ENCODE assay signal across 8 mouse cellular contexts in genomic region chr1:79760656-79761055, GRCm38 (mm10). TPM values are rescaled to one million over a fixed set of nuclear protein-coding genes. Genes with fewer than 3 reads are reported as not detected.
DNase-seq lines count a peak whose midpoint lies in the region; ATAC-seq and TF ChIP-seq lines count a peak whose summit lies in the region.

No protein-coding gene starts in this region.

- ATAC-seq in heart, embryonic 13.5 days (ENCODE audit: extremely low read depth, insufficient number of reproducible peaks, low FRiP score, low TSS enrichment) = no peak
- ATAC-seq in midbrain, embryonic 16.5 days = peak; percentile 33

- 18% methylated on average over 11 of the region's 11 CpGs for WGBS in spleen, adult 2 months
- WGBS in heart, embryonic 13.5 days = 9% methylated on average over 11 of the region's 11 CpGs
- 13% methylated on average over 11 of the region's 11 CpGs for WGBS in midbrain, embryonic 16.5 days

- peak overlapping the region; percentile 96 for H3K4me3 ChIP-seq in spleen, adult 2 months (ENCODE audit: extremely low read depth, insufficient read depth, insufficient read length)
- H3K4me3 ChIP-seq in heart, embryonic 13.5 days = peak overlapping the region; percentile 93
- peak overlapping the region; percentile 84 for H3K4me3 ChIP-seq in midbrain, embryonic 16.5 days (ENCODE audit: low read depth, low read length)

- no peak for DNase-seq in spleen, adult 2 months (ENCODE audit: low read depth in 1 of 2, low spot score in 2 of 2)
- DNase-seq in spleen, adult 12 weeks (ENCODE audit: low spot score) = no peak
- DNase-seq in cerebellum, adult 18-20 months = peak; percentile 34 to 44
- DNase-seq in kidney, postnatal 25 days = peak; percentile 84 to 94
- DNase-seq in layer of hippocampus, adult 8-10 months (ENCODE audit: low spot score in 2 of 2) = no peak
- no peak for DNase-seq in adipocyte (ENCODE audit: low spot score)

- H3K27me3 ChIP-seq in spleen, adult 2 months (ENCODE audit: control insufficient read depth, insufficient read depth, low read length) = no peaks in the 10 kb centered on the region
- H3K27me3 ChIP-seq in heart, embryonic 13.5 days (replicated peaks) = no peaks in the 10 kb centered on the region
- no peaks in the 10 kb centered on the region for H3K27me3 ChIP-seq in midbrain, embryonic 16.5 days (ENCODE audit: control insufficient read depth, insufficient read depth, low read depth, low read length)

- no peak for TF ChIP-seq CTCF in spleen, adult 2 months (IDR thresholded peaks at IDR 0.05; ENCODE audit: extremely low read depth, insufficient read depth, insufficient read length, insufficient replicate concordance)

- peak overlapping the region; percentile 92 for H3K4me2 ChIP-seq in heart, embryonic 13.5 days
- H3K4me2 ChIP-seq in midbrain, embryonic 16.5 days (ENCODE audit: low read length) = peak overlapping the region; percentile 98

- H3K4me1 ChIP-seq in spleen, adult 2 months (ENCODE audit: control insufficient read depth, insufficient read depth, insufficient read length) = peaks cover 14% of the 10 kb centered on the region
- H3K4me1 ChIP-seq in heart, embryonic 13.5 days = peaks cover 50% of the 10 kb centered on the region
- peaks cover 34% of the 10 kb centered on the region for H3K4me1 ChIP-seq in midbrain, embryonic 16.5 days (ENCODE audit: control insufficient read depth, insufficient read depth, low read length)

- no peaks in the 10 kb centered on the region for H3K36me3 ChIP-seq in spleen, adult 2 months (ENCODE audit: control insufficient read depth, insufficient read depth, low read length)
- H3K36me3 ChIP-seq in heart, embryonic 13.5 days = no peaks in the 10 kb centered on the region
- no peaks in the 10 kb centered on the region for H3K36me3 ChIP-seq in midbrain, embryonic 16.5 days (ENCODE audit: control insufficient read depth, insufficient read depth, low read length)

- no peaks in the 10 kb centered on the region for H3K9me3 ChIP-seq in heart, embryonic 13.5 days
- no peaks in the 10 kb centered on the region for H3K9me3 ChIP-seq in midbrain, embryonic 16.5 days (replicated peaks; ENCODE audit: control insufficient read depth, low read length, poor library complexity, severe bottlenecking)

- no peak for TF ChIP-seq POLR2A in spleen, adult 2 months (IDR thresholded peaks at IDR 0.05; ENCODE audit: low read depth, low read length)

- H3K27ac ChIP-seq in spleen, adult 2 months (ENCODE audit: insufficient read depth, low read length) = no peak overlapping the region
- H3K27ac ChIP-seq in heart, embryonic 13.5 days (replicated peaks) = no peak overlapping the region
- peak overlapping the region; percentile 60; the same call in 1 of the 2 replicates for H3K27ac ChIP-seq in midbrain, embryonic 16.5 days (ENCODE audit: low read length)

- H3K9ac ChIP-seq in heart, embryonic 13.5 days = peak overlapping the region; percentile 97
- H3K9ac ChIP-seq in midbrain, embryonic 16.5 days (ENCODE audit: low read depth, low read length) = peak overlapping the region; percentile 92

RNA-seq across cellular contexts. Expression of gene Mrpl44, which starts 15.2 kb away (rescaled TPM):
- polyA plus RNA-seq in spleen, adult 2 months (2012; rRNA removed) = 5.0 and 7.4 TPM in 2 replicates
- 43.3 and 49.1 TPM in 2 replicates for polyA plus RNA-seq in heart, embryonic 13.5 days (2015; fragmentation: Nextera tagmentation; extraction: Ambion mirVana)
- polyA plus RNA-seq in midbrain, embryonic 16.5 days (2015; fragmentation: Nextera tagmentation; extraction: Ambion mirVana) = 41.8 and 42.9 TPM in 2 replicates
- total RNA-seq in layer of hippocampus, adult 8-10 months (2022) = 10 to 100 TPM; 25.8 to 31.3 (median 28.2) TPM

RNA-seq across cellular contexts. Expression of gene Wdfy1, which starts 15.3 kb away (rescaled TPM):
- 22.1 and 31.9 TPM in 2 replicates for polyA plus RNA-seq in spleen, adult 2 months (2012; rRNA removed)
- 30.1 and 31.8 TPM in 2 replicates for polyA plus RNA-seq in heart, embryonic 13.5 days (2015; fragmentation: Nextera tagmentation; extraction: Ambion mirVana)
- polyA plus RNA-seq in midbrain, embryonic 16.5 days (2015; fragmentation: Nextera tagmentation; extraction: Ambion mirVana) = 137 and 149 TPM in 2 replicates
- total RNA-seq in layer of hippocampus, adult 8-10 months (2022) = 10 to 100 TPM; 36.8 to 47.7 (median 44.6) TPM

Comparison
In these comparisons a context has a peak if more than half of its experiments do, and no peak if none do; other contexts are left out.
1. DNase-seq: peak in cerebellum, adult 18-20 months (2 of 2) and kidney, postnatal 25 days (2 of 2); none in spleen, adult 2 months (0 of 2), spleen, adult 12 weeks (single experiment), layer of hippocampus, adult 8-10 months (0 of 2) and adipocyte (single experiment).
2. Peak in every context shown above with its lines, with median percentiles within 50 percentile points of each other: H3K4me3 ChIP-seq.